In the genomic region with DNA sequence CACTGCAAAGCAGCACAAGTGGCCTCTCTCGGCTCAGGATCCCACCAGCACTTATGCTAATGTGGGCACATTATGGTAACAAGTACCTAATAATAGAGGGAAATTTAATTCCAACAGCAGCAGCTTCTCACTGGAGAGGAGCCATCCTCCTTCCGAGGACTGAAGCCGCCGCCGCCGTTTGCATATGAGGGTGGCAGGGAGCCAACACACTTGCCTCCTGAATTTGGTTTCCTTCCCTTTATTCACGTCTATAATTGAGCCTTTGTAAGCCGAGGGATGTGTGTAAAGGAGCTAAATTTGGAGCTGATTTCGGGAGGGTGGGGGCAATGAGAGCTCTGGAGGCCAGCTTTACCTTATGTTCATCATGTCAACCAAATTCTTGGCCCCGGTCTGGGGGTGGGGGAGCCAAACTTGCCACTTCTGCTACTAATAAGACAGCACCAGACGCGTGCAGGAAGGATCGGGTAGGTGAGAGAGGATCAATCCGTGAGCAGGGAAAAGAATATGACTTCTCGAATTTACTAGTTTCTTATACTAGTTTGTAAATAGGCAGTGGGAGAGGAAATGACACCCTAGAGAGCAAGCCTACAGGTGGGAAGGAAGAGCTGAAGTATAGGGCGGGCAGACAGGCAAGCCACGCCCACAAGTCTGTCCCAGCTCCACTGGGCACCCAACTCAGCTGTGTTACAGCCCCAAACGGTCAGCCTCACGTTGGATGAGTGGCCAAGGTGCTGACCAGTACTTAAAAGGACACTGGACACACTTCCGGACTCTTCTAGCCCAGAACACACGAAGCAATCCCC, we compare ENCODE assay signal across 9 mouse cellular contexts. TPM values are rescaled to one million over a fixed set of nuclear protein-coding genes. Genes with fewer than 3 reads are reported as not detected.
A peak's percentile ranks its signal among the peaks of the same experiment; 100 is the strongest.
DNase-seq lines count a peak whose midpoint lies in the region; ATAC-seq lines count a peak whose summit lies in the region.
"Had no signal": no experiment of that assay in that cellular context is flagged by ENCODE, and none has a peak within 500 bp of the region (broad histone marks: within the 10 kb centered on the region; RNA-seq: fewer than 3 reads in every experiment).

No protein-coding gene starts in this region.

- 16% methylated on average over 21 of the region's 21 CpGs for WGBS in lung, embryonic 15.5 days
- WGBS in embryonic facial prominence, embryonic 15.5 days: 14% methylated on average over 21 of the region's 21 CpGs
- WGBS in heart, embryonic 15.5 days: 15% methylated on average over 21 of the region's 21 CpGs
- 15% methylated on average over 21 of the region's 21 CpGs for WGBS in lung, embryonic 16.5 days

- no peaks in the 10 kb centered on the region for H3K27me3 ChIP-seq in lung, embryonic 15.5 days
- no peaks in the 10 kb centered on the region for H3K27me3 ChIP-seq in embryonic facial prominence, embryonic 15.5 days
- H3K27me3 ChIP-seq in heart, embryonic 15.5 days: no peaks in the 10 kb centered on the region
- H3K27me3 ChIP-seq in lung, embryonic 16.5 days (ENCODE audit: control insufficient read depth, insufficient read depth, low read depth, low read length): no peaks in the 10 kb centered on the region

- peak overlapping the region; percentile 46 for H3K4me2 ChIP-seq in lung, embryonic 15.5 days
- peak overlapping the region; percentile 34 for H3K4me2 ChIP-seq in embryonic facial prominence, embryonic 15.5 days (replicated peaks)
- peak overlapping the region; percentile 49 for H3K4me2 ChIP-seq in heart, embryonic 15.5 days
- peak overlapping the region; percentile 37 for H3K4me2 ChIP-seq in lung, embryonic 16.5 days (ENCODE audit: low read depth, low read length)

- peaks cover 22% of the 10 kb centered on the region for H3K4me1 ChIP-seq in lung, embryonic 15.5 days
- H3K4me1 ChIP-seq in embryonic facial prominence, embryonic 15.5 days: peaks cover 24% of the 10 kb centered on the region
- H3K4me1 ChIP-seq in heart, embryonic 15.5 days (replicated peaks): peaks cover 29% of the 10 kb centered on the region
- H3K4me1 ChIP-seq in lung, embryonic 16.5 days (replicated peaks; ENCODE audit: control insufficient read depth, insufficient read depth, low read length): peaks cover 18% of the 10 kb centered on the region

- DNase-seq in lung, postnatal 25 days (ENCODE audit: low spot score): no peak
- peak; percentile 67 to 76 for DNase-seq in kidney, postnatal 4 days
- DNase-seq in right cerebral cortex, adult 18-20 months: peak; percentile 89
- DNase-seq in urinary bladder, postnatal 36 days (ENCODE audit: low spot score in 2 of 2): no peak

- no peaks in the 10 kb centered on the region for H3K36me3 ChIP-seq in lung, embryonic 15.5 days
- no peaks in the 10 kb centered on the region for H3K36me3 ChIP-seq in embryonic facial prominence, embryonic 15.5 days
- no peaks in the 10 kb centered on the region for H3K36me3 ChIP-seq in heart, embryonic 15.5 days
- no peaks in the 10 kb centered on the region for H3K36me3 ChIP-seq in lung, embryonic 16.5 days (ENCODE audit: control insufficient read depth, insufficient read depth, low read length)

- H3K9ac ChIP-seq in lung, embryonic 15.5 days: no peak overlapping the region
- H3K9ac ChIP-seq in embryonic facial prominence, embryonic 15.5 days: no peak overlapping the region
- no peak overlapping the region for H3K9ac ChIP-seq in heart, embryonic 15.5 days
- H3K9ac ChIP-seq in lung, embryonic 16.5 days (ENCODE audit: low read length): no peak overlapping the region

- H3K9me3 ChIP-seq in lung, embryonic 15.5 days: no peaks in the 10 kb centered on the region
- H3K9me3 ChIP-seq in embryonic facial prominence, embryonic 15.5 days (replicated peaks): no peaks in the 10 kb centered on the region
- no peaks in the 10 kb centered on the region for H3K9me3 ChIP-seq in heart, embryonic 15.5 days (replicated peaks)
- H3K9me3 ChIP-seq in lung, embryonic 16.5 days (ENCODE audit: control insufficient read depth, low read length): no peaks in the 10 kb centered on the region

- H3K27ac ChIP-seq in lung, embryonic 15.5 days: peak overlapping the region; percentile 51
- H3K27ac ChIP-seq in embryonic facial prominence, embryonic 15.5 days (replicated peaks): peak overlapping the region; percentile 28; the same call in 1 of the 2 replicates
- H3K27ac ChIP-seq in heart, embryonic 15.5 days: peak overlapping the region; percentile 56
- H3K27ac ChIP-seq in lung, embryonic 16.5 days (ENCODE audit: low read length): peak overlapping the region; percentile 43

- peak; percentile 55; the same call in 1 of the 2 replicates for ATAC-seq in lung, embryonic 15.5 days (ENCODE audit: borderline replicate concordance, extremely low read depth, low FRiP score, low TSS enrichment)
- ATAC-seq in embryonic facial prominence, embryonic 15.5 days (ENCODE audit: insufficient number of reproducible peaks, low FRiP score, low TSS enrichment, low read depth): peak; percentile 57; the same call in 1 of the 2 replicates
- peak; percentile 37 for ATAC-seq in heart, embryonic 15.5 days (replicated peaks; ENCODE audit: insufficient number of reproducible peaks, insufficient read depth, low FRiP score, low read depth)
- peak; percentile 68 for ATAC-seq in lung, embryonic 16.5 days (ENCODE audit: low read depth)

- H3K4me3 ChIP-seq in lung, embryonic 15.5 days: peak overlapping the region; percentile 10; the same call in 1 of the 2 replicates
- no peak overlapping the region for H3K4me3 ChIP-seq in embryonic facial prominence, embryonic 15.5 days (replicated peaks)
- peak overlapping the region; percentile 2; the same call in 1 of the 2 replicates for H3K4me3 ChIP-seq in heart, embryonic 15.5 days
- no peak overlapping the region for H3K4me3 ChIP-seq in lung, embryonic 16.5 days (ENCODE audit: low read length)

RNA-seq across cellular contexts. Expression of gene Cdhr3, which starts 56.8 kb away (rescaled TPM):
- 0.39 and 0.44 TPM in 2 replicates for polyA plus RNA-seq in lung, embryonic 15.5 days (2015; fragmentation: Nextera tagmentation; extraction: Ambion mirVana)
- 1.2 and 2.6 TPM in 2 replicates for polyA plus RNA-seq in embryonic facial prominence, embryonic 15.5 days (2015; fragmentation: Nextera tagmentation; extraction: Ambion mirVana)
- polyA plus RNA-seq in heart, embryonic 15.5 days (2015; fragmentation: Nextera tagmentation; extraction: Ambion mirVana): 0.25 and 0.37 TPM in 2 replicates
- 1.2 and 1.8 TPM in 2 replicates for polyA plus RNA-seq in lung, embryonic 16.5 days (2015; fragmentation: Nextera tagmentation; extraction: Ambion mirVana)
- polyA plus RNA-seq: liver, embryonic 16.5 days had no signal

Comparison
In these comparisons a context has a peak if more than half of its experiments do, and no peak if none do; other contexts are left out.
1. H3K4me3 ChIP-seq: peak in lung, embryonic 15.5 days (single experiment) and heart, embryonic 15.5 days (single experiment); none in embryonic facial prominence, embryonic 15.5 days (single experiment) and lung, embryonic 16.5 days (single experiment).
2. DNase-seq: peak in kidney, postnatal 4 days (2 of 2) and right cerebral cortex, adult 18-20 months (single experiment); none in lung, postnatal 25 days (single experiment) and urinary bladder, postnatal 36 days (0 of 2).
3. Peak in every context shown above with its lines, with median percentiles within 50 percentile points of each other: ATAC-seq, H3K27ac ChIP-seq and H3K4me2 ChIP-seq.